Mouse (Mus musculus): ENCODE results near the gene Ankrd33. TPM values are rescaled to one million over a fixed set of nuclear protein-coding genes. Genes with fewer than 3 reads are reported as not detected.
"Not testable (repeated sequence)": the region's sequence is repeated elsewhere in the genome, so short reads cannot be mapped to it uniquely, and the experiment has no call there.

The Ankrd33 gene
- polyA plus RNA-seq, 1 experiment from 2014 or later = not detected

GRCm38 (mm10) chr15:101103605-101104304 is 11.8 kb upstream of the Ankrd33 start:
- in situ Hi-C loops (cut with MboI; ENCODE audit: low pct_unique_long_range_greater_than_20kb) = no loop called here
- DNase-seq (ENCODE audit: low read depth, low spot score) (no peak), ATAC-seq (no peak)
- TF ChIP-seq CTCF (IDR thresholded peaks at IDR 0.05) = no peak
- no peaks in the 10 kb centered on the region for H3K27me3 ChIP-seq
- ChIA-PET CTCF (no interaction called here), POLR2A (interaction anchor here (0.6 kb wide), 1 partner anchor 84 kb away, joined by 3 read pairs; no protein-coding TSS in a partner anchor)

GRCm38 (mm10) chr15:101105496-101105994 is 10.0 kb upstream of the Ankrd33 start:
- POLR2A ChIA-PET = no interaction called here
- DNase-seq (ENCODE audit: low read depth, low spot score) (peak; percentile 24), ATAC-seq (no peak)
- TF ChIP-seq CTCF (IDR thresholded peaks at IDR 0.05) = peak; percentile 95
- H3K27me3 ChIP-seq = no peaks in the 10 kb centered on the region
- CTCF ChIA-PET = interaction anchor here (1.0 to 1.3 kb wide), 4 partner anchors 10 to 46 kb away, joined by 3 to 4 read pairs (median 3); partner anchors contain the start of gene Ankrd33
- in situ Hi-C loops (cut with MboI; ENCODE audit: low pct_unique_long_range_greater_than_20kb) = no loop called here

- POLR2A ChIA-PET = no interaction called here
- DNase-seq (ENCODE audit: low read depth, low spot score) = no peak
- no peaks in the 10 kb centered on the region for H3K27me3 ChIP-seq
- no peak for TF ChIP-seq CTCF (IDR thresholded peaks at IDR 0.05)
- in situ Hi-C loops (cut with MboI; ENCODE audit: low pct_unique_long_range_greater_than_20kb) = no loop called here
- no peak for ATAC-seq
- CTCF ChIA-PET = interaction anchor here (1.0 to 1.3 kb wide), 4 partner anchors 9 to 46 kb away, joined by 3 to 4 read pairs (median 3); partner anchors contain the start of gene Ankrd33
These were observed 9.5 kb upstream of the Ankrd33 start for GRCm38 (mm10) chr15:101106011-101106410.

DNA sequence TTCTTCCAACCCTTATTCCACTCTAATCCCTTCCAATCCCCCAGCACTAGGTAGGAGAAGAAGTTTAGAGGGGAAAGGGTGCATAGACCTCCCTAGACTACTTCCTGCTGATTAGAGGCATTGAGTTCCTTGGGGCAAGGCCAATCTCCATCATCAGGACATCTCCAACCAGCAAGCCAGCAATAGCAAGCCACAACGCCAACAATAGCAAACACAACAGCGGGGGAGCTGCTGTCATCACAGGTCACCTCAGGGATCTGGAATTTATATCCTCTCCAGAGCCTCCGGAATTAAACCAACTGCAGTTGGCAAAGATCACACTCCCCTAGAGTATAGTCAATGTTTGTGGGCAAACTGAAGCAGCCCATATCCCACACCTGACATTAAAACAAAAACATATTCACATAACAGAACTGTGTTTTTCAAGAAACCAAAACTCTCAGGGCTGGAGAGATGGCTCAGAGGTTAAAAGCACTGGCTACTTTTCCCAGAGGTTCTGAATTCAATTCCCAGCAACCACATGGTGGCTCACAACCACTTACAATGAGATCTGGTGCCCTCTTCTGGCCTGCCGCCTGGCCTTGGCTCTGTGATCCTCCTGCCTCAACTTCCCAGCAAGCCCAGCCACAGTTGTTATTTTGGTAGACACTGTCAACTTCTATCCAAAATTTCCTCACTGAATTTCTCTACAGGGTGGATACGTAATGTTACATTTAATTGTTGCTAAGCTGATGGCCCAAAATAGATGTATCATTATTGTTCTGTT is 7.5 kb upstream of the Ankrd33 start:
- CTCF ChIA-PET = no interaction called here
- ATAC-seq (no peak), DNase-seq (ENCODE audit: low read depth, low spot score) (no peak)
- POLR2A ChIA-PET = interaction anchor here (0.6 kb wide), 1 partner anchor 49 kb away, joined by 9 read pairs; no protein-coding TSS in a partner anchor
- no peak for TF ChIP-seq CTCF (IDR thresholded peaks at IDR 0.05)
- in situ Hi-C loops (cut with MboI; ENCODE audit: low pct_unique_long_range_greater_than_20kb) = no loop called here
- H3K27me3 ChIP-seq = no peaks in the 10 kb centered on the region

DNA sequence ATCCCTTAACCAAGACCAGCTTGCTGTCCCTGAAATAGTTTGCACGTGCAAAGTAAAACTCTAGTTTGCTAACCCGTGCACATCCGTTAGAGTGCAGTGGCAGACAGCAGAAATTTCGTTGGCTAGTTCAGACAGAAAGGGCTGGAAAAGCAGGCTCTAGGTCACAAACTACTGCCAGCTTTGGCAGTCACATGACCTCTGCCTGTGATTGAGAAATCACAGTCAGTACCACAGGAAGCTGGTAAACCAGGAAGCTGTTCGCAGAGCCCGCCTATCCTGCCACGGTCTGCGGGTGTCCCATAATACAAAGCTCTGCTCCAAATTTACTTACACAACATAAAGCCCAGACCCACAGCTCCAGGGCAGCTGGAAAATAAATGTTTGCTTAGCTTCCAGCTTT is 2.4 kb upstream of the Ankrd33 start:
- TF ChIP-seq CTCF (IDR thresholded peaks at IDR 0.05) = no peak
- DNase-seq (ENCODE audit: low read depth, low spot score) (no peak), ATAC-seq (no peak)
- no peaks in the 10 kb centered on the region for H3K27me3 ChIP-seq
- CTCF ChIA-PET = interaction anchor here (1.4 kb wide), 1 partner anchor 26 kb away, joined by 3 read pairs; no protein-coding TSS in a partner anchor
- in situ Hi-C loops (cut with MboI; ENCODE audit: low pct_unique_long_range_greater_than_20kb) = no loop called here
- POLR2A ChIA-PET = no interaction called here

- in situ Hi-C loops (cut with MboI; ENCODE audit: low pct_unique_long_range_greater_than_20kb); ATAC-seq; DNase-seq (ENCODE audit: low read depth, low spot score); POLR2A ChIA-PET; CTCF ChIA-PET; H3K27me3 ChIP-seq: not testable (repeated sequence)
- peak; percentile 33 for TF ChIP-seq CTCF (IDR thresholded peaks at IDR 0.05)
These were observed 1.8 kb upstream of the Ankrd33 start for GRCm38 (mm10) chr15:101113778-101114177.

- in situ Hi-C loops (cut with MboI; ENCODE audit: low pct_unique_long_range_greater_than_20kb) = no loop called here
- DNase-seq (ENCODE audit: low read depth, low spot score) = no peak
- H3K27me3 ChIP-seq = no peaks in the 10 kb centered on the region
- ChIA-PET CTCF (interaction anchor here (0.6 to 0.9 kb wide), 2 partner anchors 8 to 63 kb away, joined by 3 read pairs; no protein-coding TSS in a partner anchor), POLR2A (no interaction called here)
- no peak for ATAC-seq
- TF ChIP-seq CTCF (IDR thresholded peaks at IDR 0.05) = no peak
These were observed 3.0 kb downstream of the Ankrd33 start for GRCm38 (mm10) chr15:101118399-101119125.

DNA sequence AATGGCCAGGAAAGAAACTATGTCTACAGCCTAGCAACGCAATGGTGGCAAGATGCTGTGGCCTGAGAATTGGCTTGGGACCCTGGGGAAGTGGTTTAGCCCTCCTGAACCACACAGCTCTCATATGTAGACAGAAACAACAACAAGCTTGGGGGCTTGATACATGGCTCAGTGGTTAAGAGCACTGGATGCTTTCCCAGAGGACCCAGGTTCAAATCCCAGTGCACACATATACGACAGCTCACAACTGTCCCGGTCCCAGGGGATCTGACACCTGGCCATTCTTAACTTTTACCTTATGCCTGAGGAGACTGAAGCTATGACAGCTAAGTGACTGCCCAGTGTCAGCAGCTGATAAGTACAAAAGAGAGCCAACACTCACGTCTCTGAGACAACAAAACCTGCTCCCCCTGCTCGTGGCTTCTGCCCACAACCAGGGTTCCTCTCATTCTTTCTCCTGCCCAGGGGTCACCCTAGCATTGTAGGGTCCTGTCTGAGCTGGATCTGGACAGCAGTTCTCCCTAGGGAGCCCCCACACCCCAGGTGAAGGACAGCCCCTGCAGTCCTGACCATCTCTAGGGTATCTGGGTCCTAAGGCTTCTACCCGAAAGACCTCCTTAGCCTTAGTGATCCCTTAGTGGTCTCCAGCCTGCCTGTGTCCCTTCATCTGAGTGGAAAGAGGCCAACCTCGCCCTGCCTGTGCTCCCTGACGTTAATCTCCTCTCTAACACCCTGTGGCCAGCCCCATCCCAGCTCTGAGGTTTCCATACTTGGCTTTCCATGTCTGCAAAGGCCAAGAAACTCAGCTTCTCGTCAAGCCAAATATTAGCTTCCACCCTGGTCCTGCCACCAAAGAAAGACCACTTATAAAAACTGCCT is 6.1 kb downstream of the Ankrd33 start:
- no peak for TF ChIP-seq CTCF (IDR thresholded peaks at IDR 0.05)
- in situ Hi-C loops (cut with MboI; ENCODE audit: low pct_unique_long_range_greater_than_20kb) = no loop called here
- CTCF ChIA-PET = interaction anchor here (1.7 kb wide), 1 partner anchor 76 kb away, joined by 4 read pairs; no protein-coding TSS in a partner anchor

GRCm38 (mm10) chr15:101122290-101122589 is 6.7 kb downstream of the Ankrd33 start:
- ChIA-PET CTCF (interaction anchor here (1.7 kb wide), 1 partner anchor 76 kb away, joined by 4 read pairs; no protein-coding TSS in a partner anchor), POLR2A (no interaction called here)
- no peak for TF ChIP-seq CTCF (IDR thresholded peaks at IDR 0.05)
- no peak for DNase-seq (ENCODE audit: low read depth, low spot score)
- H3K27me3 ChIP-seq = no peaks in the 10 kb centered on the region
- ATAC-seq = no peak
- in situ Hi-C loops (cut with MboI; ENCODE audit: low pct_unique_long_range_greater_than_20kb) = no loop called here

More for the DNA sequence above, 6.1 kb downstream of the Ankrd33 start:
- DNase-seq (ENCODE audit: low read depth, low spot score) (no peak), ATAC-seq (no peak)
- POLR2A ChIA-PET = no interaction called here
- H3K27me3 ChIP-seq = no peaks in the 10 kb centered on the region

GRCm38 (mm10) chr15:101123202-101123601 is 7.6 kb downstream of the Ankrd33 start:
- no peak for TF ChIP-seq CTCF (IDR thresholded peaks at IDR 0.05)
- POLR2A ChIA-PET = no interaction called here

More at GRCm38 (mm10) chr15:101123202-101123601, 7.6 kb downstream of the Ankrd33 start:
- no peaks in the 10 kb centered on the region for H3K27me3 ChIP-seq
- no peak for DNase-seq (ENCODE audit: low read depth, low spot score)
- no peak for ATAC-seq
- in situ Hi-C loops (cut with MboI; ENCODE audit: low pct_unique_long_range_greater_than_20kb) = no loop called here
- CTCF ChIA-PET = no interaction called here
